Mouse (Mus musculus): ENCODE measurements at regions not wholly inside any gene's neighbourhood (a gene's known extent, or its start where the extent isn't known, plus 50 kb on each side); places are given as distances from the start of the nearest gene placed in this dataset.

DNA sequence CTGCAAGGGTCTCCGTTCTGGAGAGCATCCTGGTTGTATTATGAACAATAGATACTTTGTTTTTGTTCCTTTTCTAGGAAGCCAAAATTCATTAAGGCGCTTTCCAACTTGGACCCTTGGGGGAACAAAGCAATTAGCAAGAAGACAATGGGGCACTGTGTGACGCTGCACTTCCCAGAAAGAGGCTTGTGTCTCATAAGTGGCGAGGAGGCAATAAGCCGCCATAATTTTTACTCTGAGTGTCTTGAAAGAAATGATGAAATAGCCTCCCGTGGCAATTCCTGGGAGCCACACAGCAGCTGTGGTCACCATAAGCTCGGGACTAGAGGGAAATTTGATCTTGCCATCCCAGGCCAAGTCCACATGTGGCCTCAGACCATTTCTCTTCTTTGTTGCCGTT lies 119.6 kb downstream of the Map3k7 start:
- no peak overlapping the region for H3K27ac ChIP-seq (ENCODE audit: control insufficient read depth, low read depth, low read length)
- DNase-seq (ENCODE audit: low read depth, low spot score) = no peak
- TF ChIP-seq POLR2AphosphoS5 (IDR thresholded peaks at IDR 0.05; ENCODE audit: borderline replicate concordance, low read depth, low read length) (no peak), POLR2AphosphoS2 (IDR thresholded peaks at IDR 0.05; ENCODE audit: low read length) (no peak), MEF2A (IDR thresholded peaks at IDR 0.05; ENCODE audit: extremely low read depth, insufficient replicate concordance, low read depth, low read length, poor library complexity, severe bottlenecking) (no peak), EP300 (IDR thresholded peaks at IDR 0.05; ENCODE audit: low read depth in 1 of 2, low read length in 2 of 2) (no peak), USF1 (IDR thresholded peaks at IDR 0.05; ENCODE audit: low read depth, low read length) (no peak), BHLHE40 (IDR thresholded peaks at IDR 0.05; ENCODE audit: borderline replicate concordance, low read depth, low read length) (no peak)
- H3K79me2 ChIP-seq (ENCODE audit: control insufficient read depth, insufficient read depth, low read length, poor library complexity) = no peaks in the 10 kb centered on the region
- H3K9me3 ChIP-seq (replicated peaks; ENCODE audit: insufficient read depth, low read length) = no peaks in the 10 kb centered on the region
- H3K4me1 ChIP-seq (ENCODE audit: control insufficient read depth in 1 of 2, insufficient read depth in 2 of 2, low read length in 2 of 2) = no peaks in the 10 kb centered on the region
- H3K9ac ChIP-seq (ENCODE audit: control insufficient read depth, low read depth, low read length, poor library complexity, severe bottlenecking) = no peak overlapping the region
- no peak overlapping the region for H3K4me3 ChIP-seq (ENCODE audit: control insufficient read depth in 1 of 2, insufficient read depth in 1 of 2, low read depth in 2 of 2, low read length in 2 of 2)
- no peaks in the 10 kb centered on the region; a peak in 1 of 4 replicates for H3K27me3 ChIP-seq (ENCODE audit: control insufficient read depth in 1 of 2, insufficient read depth in 2 of 2, low read length in 2 of 2)
- H3K36me3 ChIP-seq (ENCODE audit: control insufficient read depth in 1 of 2, insufficient read depth in 2 of 2, low read length in 2 of 2) = no peaks in the 10 kb centered on the region

DNA sequence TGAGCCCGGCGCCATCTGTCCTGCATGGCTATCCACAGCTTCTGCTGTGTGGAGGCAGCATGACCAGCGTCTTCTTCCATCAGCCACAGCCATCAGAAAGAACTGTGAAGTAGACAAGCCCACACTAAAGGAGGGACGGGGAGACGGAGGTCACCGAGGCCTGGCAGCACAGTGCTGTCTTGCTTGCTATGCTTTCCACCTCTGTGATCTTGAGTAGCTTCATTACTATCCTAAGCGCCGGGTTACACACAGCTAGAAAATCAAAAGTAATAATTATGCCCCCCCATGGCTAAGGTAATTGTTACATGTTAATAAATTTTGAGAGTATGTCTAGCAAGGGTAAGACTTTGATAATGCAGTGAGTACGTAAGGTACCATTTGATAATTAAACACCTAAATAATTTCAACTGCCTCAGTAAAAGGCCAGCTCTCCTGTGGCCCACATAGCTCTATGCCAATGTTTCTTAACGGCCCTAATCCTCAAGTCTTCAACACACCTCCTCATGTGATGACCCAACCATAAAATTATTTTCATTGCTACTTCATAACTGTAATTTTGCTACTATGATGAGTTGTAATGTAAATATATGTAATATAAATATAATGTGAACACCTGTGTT lies 120.5 kb downstream of the Map3k7 start:
- no peak for DNase-seq (ENCODE audit: low read depth, low spot score)
- Histone ChIP-seq H3K9me3 (replicated peaks; ENCODE audit: insufficient read depth, low read length) (no peaks in the 10 kb centered on the region), H3K4me1 (ENCODE audit: control insufficient read depth in 1 of 2, insufficient read depth in 2 of 2, low read length in 2 of 2) (no peaks in the 10 kb centered on the region), H3K27ac (ENCODE audit: control insufficient read depth, low read depth, low read length) (no peak overlapping the region), H3K27me3 (ENCODE audit: control insufficient read depth in 1 of 2, insufficient read depth in 2 of 2, low read length in 2 of 2) (no peaks in the 10 kb centered on the region; a peak in 1 of 4 replicates), H3K79me2 (ENCODE audit: control insufficient read depth, insufficient read depth, low read length, poor library complexity) (no peaks in the 10 kb centered on the region), H3K36me3 (ENCODE audit: control insufficient read depth in 1 of 2, insufficient read depth in 2 of 2, low read length in 2 of 2) (no peaks in the 10 kb centered on the region), H3K4me3 (ENCODE audit: control insufficient read depth in 1 of 2, insufficient read depth in 1 of 2, low read depth in 2 of 2, low read length in 2 of 2) (no peak overlapping the region), H3K9ac (ENCODE audit: control insufficient read depth, low read depth, low read length, poor library complexity, severe bottlenecking) (no peak overlapping the region)
- TF ChIP-seq ZMIZ1 (IDR thresholded peaks at IDR 0.05; ENCODE audit: low read depth, low read length) (no peak), CHD2 (IDR thresholded peaks at IDR 0.05; ENCODE audit: low read length) (no peak), NELFE (IDR thresholded peaks at IDR 0.05; ENCODE audit: low read depth, low read length) (no peak), HCFC1 (IDR thresholded peaks at IDR 0.05; ENCODE audit: low read depth, low read length) (no peak), TBP (IDR thresholded peaks at IDR 0.05; ENCODE audit: low read depth, low read length) (no peak), MEF2A (IDR thresholded peaks at IDR 0.05; ENCODE audit: extremely low read depth, insufficient replicate concordance, low read depth, low read length, poor library complexity, severe bottlenecking) (no peak), UBTF (IDR thresholded peaks at IDR 0.05; ENCODE audit: borderline replicate concordance, insufficient read depth, low read depth, low read length) (no peak), MYC (IDR thresholded peaks at IDR 0.05; ENCODE audit: low read depth, low read length) (no peak), ETS1 (IDR thresholded peaks at IDR 0.05; ENCODE audit: low read depth, low read length) (no peak), SMC3 (IDR thresholded peaks at IDR 0.05; ENCODE audit: low read depth, low read length) (no peak), RCOR1 (IDR thresholded peaks at IDR 0.05; ENCODE audit: low read depth, low read length) (no peak), POLR2AphosphoS2 (IDR thresholded peaks at IDR 0.05; ENCODE audit: low read length) (no peak), ZKSCAN1 (IDR thresholded peaks at IDR 0.05; ENCODE audit: low read depth, low read length) (no peak), GATA1 (IDR thresholded peaks at IDR 0.05; ENCODE audit: low read depth, low read length) (no peak), CTCF (IDR thresholded peaks at IDR 0.05 in 2 of 3, conservative IDR thresholded peaks at IDR 0.05 in 1 of 3; ENCODE audit: control insufficient read depth in 1 of 3, insufficient read depth in 1 of 3, low read depth in 2 of 3, low read length in 3 of 3, poor library complexity in 1 of 3, severe bottlenecking in 1 of 3) (no peak)

Measured in MEL (cell line).